Mouse (Mus musculus) embryonic facial prominence, embryonic 15.5 days (tissue): ENCODE data around the gene Fam227b. TPM values are rescaled to one million over a fixed set of nuclear protein-coding genes. Genes with fewer than 3 reads are reported as not detected.
A peak's percentile ranks its signal among the peaks of the same experiment; 100 is the strongest.

Source experiments
- ATAC-seq: fragments of 200-750 bp; cut with Nextera tagmentation; 2 replicates; pipeline ENCODE4 v1.8.0; 2017; ENCODE audit warnings: low read depth, moderate TSS enrichment; ENCODE audit not compliant: insufficient number of reproducible peaks, low FRiP score, low TSS enrichment
- H3K27ac ChIP-seq: fragments of 300-500 bp; sonication (generic); replicated peaks from 2 replicates; pipeline ENCODE4 v1.5.1; 2015; ENCODE audit warnings: mild to moderate bottlenecking, inconsistent platforms
- H3K27me3 ChIP-seq: fragments of 300-500 bp; sonication (generic); 2 replicates; pipeline ENCODE4 v1.6.1; 2015; ENCODE audit warnings: inconsistent platforms
- H3K36me3 ChIP-seq: fragments of 300-500 bp; sonication (generic); 2 replicates; pipeline ENCODE4 v1.6.1; 2015; ENCODE audit warnings: mild to moderate bottlenecking, inconsistent platforms
- H3K4me1 ChIP-seq: fragments of 300-500 bp; sonication (generic); 2 replicates; pipeline ENCODE4 v1.6.1; 2015; ENCODE audit warnings: inconsistent platforms
- H3K4me2 ChIP-seq: fragments of 300-500 bp; sonication (generic); replicated peaks from 2 replicates; pipeline ENCODE4 v1.6.1; 2015; ENCODE audit warnings: mild to moderate bottlenecking, inconsistent platforms
- H3K4me3 ChIP-seq: fragments of 300-500 bp; sonication (generic); replicated peaks from 2 replicates; pipeline ENCODE4 v1.5.1; 2015; ENCODE audit warnings: mild to moderate bottlenecking, inconsistent platforms
- H3K9ac ChIP-seq: fragments of 300-500 bp; sonication (generic); 2 replicates; pipeline ENCODE4 v1.6.1; 2015; ENCODE audit warnings: inconsistent platforms
- H3K9me3 ChIP-seq: fragments of 300-500 bp; sonication (generic); replicated peaks from 2 replicates; pipeline ENCODE4 v1.6.1; 2016; ENCODE audit warnings: inconsistent platforms
- WGBS: fragments of 180-500 bp; shearing (Covaris S2); methylation state at CpG from one replicate; pipeline ENCODE4 v1.1.7; 2015; 5-methylcytosine and 5-hydroxymethylcytosine counted together
- polyA plus RNA-seq: library from polyadenylated mRNA; unstranded; fragments of >200 nt; fragmentation: Nextera tagmentation; extraction: Ambion mirVana; gene quantifications from 2 replicates; pipeline ENCODE4 v1.2.1, GENCODE M21; 2015

Gene Fam227b
- polyA plus RNA-seq, 1 experiment from 2014 or later, result not detected

DNA sequence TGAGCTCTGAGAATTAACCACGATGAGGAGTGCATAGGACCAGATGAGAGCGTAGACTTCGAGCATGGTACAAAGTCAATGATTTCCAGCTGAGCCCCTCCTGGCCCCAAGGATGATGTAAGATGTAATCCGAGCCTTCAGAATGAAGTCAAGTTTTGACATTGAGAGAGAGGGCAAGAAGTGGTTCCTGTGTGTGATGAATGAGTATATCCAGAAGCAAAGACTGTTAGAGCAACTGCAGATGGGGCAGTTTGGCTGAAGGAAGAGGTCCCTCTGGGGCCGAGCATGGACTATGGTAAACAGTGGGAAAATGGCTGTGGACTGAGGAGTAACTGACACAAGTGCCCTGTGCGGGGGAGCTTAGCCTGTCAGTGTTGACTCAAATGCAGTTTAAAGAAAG, 178.6 kb downstream of the Fam227b start:
- WGBS, result 28% methylated on average over 6 of the region's 6 CpGs
- H3K27ac ChIP-seq, result no peak overlapping the region
- ATAC-seq, result peak; percentile 69; the same call in 1 of the 2 replicates
- H3K4me2 ChIP-seq, result no peak overlapping the region
- H3K36me3 ChIP-seq, result no peaks in the 10 kb centered on the region; the same call in 1 of the 2 replicates
- H3K4me3 ChIP-seq, result no peak overlapping the region
- H3K27me3 ChIP-seq, result no peaks in the 10 kb centered on the region
- H3K9ac ChIP-seq, result no peak overlapping the region
- no peaks in the 10 kb centered on the region for H3K9me3 ChIP-seq
- H3K4me1 ChIP-seq, result peaks cover 16% of the 10 kb centered on the region; the same call in 1 of the 2 replicates

- Histone ChIP-seq H3K4me1 (peaks cover 10% of the 10 kb centered on the region; the same call in 1 of the 2 replicates), H3K36me3 (no peaks in the 10 kb centered on the region), H3K9me3 (no peaks in the 10 kb centered on the region), H3K4me2 (no peak overlapping the region), H3K27me3 (no peaks in the 10 kb centered on the region), H3K27ac (no peak overlapping the region), H3K9ac (no peak overlapping the region), H3K4me3 (no peak overlapping the region)
- 77% methylated on average over 1 of the region's 1 CpGs for whole genome bisulfite sequencing
- no peak for ATAC-seq
Observed at GRCm38 (mm10) chr2:125968811-125969210, 183.0 kb downstream of the Fam227b start.

DNA sequence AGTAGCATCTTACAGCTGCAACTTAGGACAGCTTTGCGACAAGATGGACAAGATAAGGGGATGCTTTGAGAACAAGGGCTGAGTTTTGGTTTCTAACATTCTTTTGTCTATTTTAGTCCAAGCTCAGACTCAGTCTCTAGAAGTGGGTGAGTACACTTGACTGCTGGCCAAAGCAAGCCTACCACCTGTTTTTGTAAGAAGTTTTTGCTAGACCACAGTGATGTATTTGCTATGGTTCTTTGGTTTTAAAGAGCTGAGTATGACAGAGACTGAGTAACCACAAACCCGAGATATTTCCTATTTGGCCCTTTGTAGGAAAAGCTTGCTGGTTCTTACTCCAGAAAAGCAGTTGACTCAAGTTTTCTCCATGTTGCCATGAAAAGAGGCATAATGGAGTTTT, 203.6 kb downstream of the Fam227b start:
- Histone ChIP-seq H3K4me2 (no peak overlapping the region), H3K4me1 (no peaks in the 10 kb centered on the region), H3K27ac (no peak overlapping the region), H3K9ac (no peak overlapping the region), H3K27me3 (no peaks in the 10 kb centered on the region), H3K4me3 (no peak overlapping the region), H3K9me3 (no peaks in the 10 kb centered on the region), H3K36me3 (peaks cover 8% of the 10 kb centered on the region; the same call in 1 of the 2 replicates)
- no peak for ATAC-seq
- WGBS, result 75% methylated on average over 2 of the region's 2 CpGs

GRCm38 (mm10) chr2:125943301-125943700, 208.5 kb downstream of the Fam227b start:
- Histone ChIP-seq H3K27me3 (no peaks in the 10 kb centered on the region), H3K9ac (no peak overlapping the region), H3K4me3 (no peak overlapping the region), H3K9me3 (no peaks in the 10 kb centered on the region), H3K36me3 (peaks cover 7% of the 10 kb centered on the region; the same call in 1 of the 2 replicates), H3K4me1 (no peaks in the 10 kb centered on the region), H3K27ac (no peak overlapping the region), H3K4me2 (no peak overlapping the region)
- WGBS, result 69% methylated on average over 1 of the region's 1 CpGs
- no peak for ATAC-seq

DNA sequence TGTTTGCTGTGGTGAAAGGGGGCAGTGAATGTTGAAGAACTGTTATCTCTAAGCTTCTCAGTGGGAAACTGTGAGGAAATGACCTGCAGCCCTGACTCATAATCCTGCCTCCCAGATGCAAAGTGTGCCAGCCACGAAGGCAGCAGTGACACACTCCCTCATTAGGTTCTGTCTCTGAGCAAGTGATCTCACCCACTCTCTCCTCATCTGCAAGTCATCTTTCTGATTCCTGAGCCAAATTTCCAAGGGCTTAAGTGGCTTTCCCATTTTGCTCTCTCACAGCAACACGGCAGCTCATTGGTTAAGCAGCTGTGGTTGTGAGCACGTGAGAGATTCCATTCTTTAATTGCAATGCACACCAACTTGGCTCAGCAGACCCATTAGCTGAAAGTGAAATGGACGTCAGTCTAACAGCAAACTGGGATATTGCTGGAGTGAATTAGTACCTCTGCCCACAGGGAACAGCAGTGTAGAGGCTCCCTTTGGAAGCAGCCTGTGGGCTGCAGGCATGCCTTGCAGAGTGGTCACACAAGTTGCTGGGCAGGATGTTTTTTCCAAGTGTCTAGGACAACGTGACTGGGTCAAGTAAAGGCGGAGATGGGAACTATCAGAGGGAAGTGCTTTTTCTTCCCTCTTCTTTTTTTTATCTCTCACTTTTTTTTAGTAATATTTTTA, 210.6 kb downstream of the Fam227b start:
- H3K36me3 ChIP-seq, result peaks cover 7% of the 10 kb centered on the region; the same call in 1 of the 2 replicates
- H3K4me1 ChIP-seq, result no peaks in the 10 kb centered on the region
- H3K4me3 ChIP-seq, result no peak overlapping the region
- no peak overlapping the region for H3K4me2 ChIP-seq
- no peaks in the 10 kb centered on the region for H3K9me3 ChIP-seq
- no peaks in the 10 kb centered on the region for H3K27me3 ChIP-seq
- no peak overlapping the region for H3K9ac ChIP-seq
- no peak for ATAC-seq
- 63% methylated on average over 6 of the region's 6 CpGs for WGBS
- H3K27ac ChIP-seq, result no peak overlapping the region

DNA sequence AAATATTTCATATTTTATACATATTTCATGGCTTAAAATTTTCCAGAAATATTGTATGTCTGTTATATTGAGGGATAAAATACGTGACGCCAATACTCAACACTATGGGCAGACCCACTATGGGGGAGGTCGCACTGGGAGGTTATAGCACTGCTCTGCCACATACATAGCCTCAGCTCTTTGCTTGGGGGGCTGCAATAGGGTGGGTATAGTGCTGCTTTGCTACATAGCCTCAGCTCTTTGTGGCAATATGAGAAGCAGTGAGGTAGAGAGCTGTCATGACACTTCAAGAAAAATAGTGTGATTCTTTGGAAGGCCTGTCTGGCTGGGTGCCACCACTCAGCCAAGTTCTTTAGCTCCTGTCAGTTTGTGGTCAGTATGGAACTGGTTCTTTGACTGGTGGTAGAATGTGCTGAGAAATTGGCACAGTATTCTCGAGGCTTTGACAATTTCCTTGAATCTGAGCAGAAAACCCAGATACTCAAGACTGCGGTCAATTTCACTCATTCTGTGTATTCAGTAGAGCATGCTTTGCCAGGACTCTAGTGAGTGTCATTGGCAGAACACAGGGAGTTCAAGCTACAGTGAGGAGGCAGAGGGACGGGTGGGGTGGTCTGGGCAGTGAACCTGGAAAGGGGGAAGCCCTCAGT, 212.7 kb downstream of the Fam227b start:
- no peaks in the 10 kb centered on the region for H3K9me3 ChIP-seq
- H3K4me2 ChIP-seq, result no peak overlapping the region
- H3K4me3 ChIP-seq, result no peak overlapping the region
- no peak overlapping the region for H3K9ac ChIP-seq
- ATAC-seq, result peak; percentile 77; the same call in 1 of the 2 replicates
- H3K4me1 ChIP-seq, result no peaks in the 10 kb centered on the region
- peaks cover 7% of the 10 kb centered on the region; the same call in 1 of the 2 replicates for H3K36me3 ChIP-seq
- WGBS, result 67% methylated on average over 6 of the region's 6 CpGs
- no peaks in the 10 kb centered on the region for H3K27me3 ChIP-seq
- no peak overlapping the region for H3K27ac ChIP-seq

DNA sequence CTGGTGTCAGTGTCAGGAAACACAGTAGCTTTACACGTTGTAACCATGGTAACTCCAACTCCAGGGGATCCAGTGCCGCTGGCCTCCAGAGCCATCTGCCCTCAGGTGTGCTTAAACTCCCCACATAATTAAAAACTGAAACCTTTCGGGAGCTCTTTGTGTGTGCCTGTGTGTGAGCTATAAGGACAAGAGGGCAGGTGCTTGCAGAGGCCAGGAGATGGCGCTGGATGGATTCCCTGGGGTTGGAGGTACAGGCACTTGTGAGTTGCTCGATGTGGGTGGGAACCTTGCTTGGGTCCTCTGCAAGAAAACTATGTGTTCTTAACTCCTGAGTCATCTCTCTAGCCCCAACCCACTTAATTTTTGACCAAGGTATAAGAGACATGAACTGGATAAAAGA, 215.4 kb downstream of the Fam227b start:
- no peaks in the 10 kb centered on the region for H3K4me1 ChIP-seq
- 48% methylated on average over 5 of the region's 5 CpGs for WGBS
- no peak overlapping the region for H3K4me3 ChIP-seq
- no peak overlapping the region for H3K27ac ChIP-seq
- no peak overlapping the region for H3K4me2 ChIP-seq
- no peak overlapping the region for H3K9ac ChIP-seq
- H3K9me3 ChIP-seq, result no peaks in the 10 kb centered on the region
- no peaks in the 10 kb centered on the region for H3K27me3 ChIP-seq
- H3K36me3 ChIP-seq, result peaks cover 10% of the 10 kb centered on the region; the same call in 1 of the 2 replicates
- no peak for ATAC-seq

DNA sequence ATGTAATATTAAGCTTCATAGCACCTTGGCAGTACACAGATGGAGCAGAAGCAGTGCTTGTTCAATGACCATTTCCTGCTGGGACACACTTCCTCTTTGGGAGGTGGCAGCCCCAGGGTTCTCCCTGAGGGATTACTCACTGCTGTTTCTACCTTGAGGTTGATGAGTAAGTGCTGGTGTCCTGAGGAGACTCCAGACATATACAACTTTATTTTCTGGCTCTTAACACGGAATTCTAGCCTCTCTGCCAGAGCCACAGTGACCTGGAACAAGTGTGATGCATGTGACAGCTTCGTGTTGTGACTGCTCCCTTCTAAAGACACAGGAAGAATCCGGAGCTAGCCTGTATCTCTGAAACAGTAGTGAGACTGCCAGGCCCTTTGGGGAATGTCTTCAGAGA, 217.8 kb downstream of the Fam227b start:
- no peak for ATAC-seq
- Histone ChIP-seq H3K27me3 (no peaks in the 10 kb centered on the region), H3K4me2 (no peak overlapping the region), H3K9me3 (no peaks in the 10 kb centered on the region), H3K36me3 (peaks cover 10% of the 10 kb centered on the region; the same call in 1 of the 2 replicates), H3K4me1 (0 out of 2 replicates have a peak, but pooled peaks cover 5% of the 10 kb centered on the region), H3K4me3 (no peak overlapping the region), H3K27ac (no peak overlapping the region), H3K9ac (no peak overlapping the region)
- 61% methylated on average over 3 of the region's 3 CpGs for WGBS

Other genes starting within 250 kb of the Fam227b start
- 14.8 and 15.8 TPM in 2 replicates for gene Fgf7, start 117.3 kb downstream of the Fam227b start, polyA plus RNA-seq
- 26.9 and 27.1 TPM in 2 replicates for gene Dtwd1, start 137 bp upstream of the Fam227b start, polyA plus RNA-seq
- gene Gm17555, start 63.1 kb upstream of the Fam227b start, polyA plus RNA-seq, result not detected in 2 replicates